8 mouse cellular contexts compared by ENCODE assay signal in the genomic region with DNA sequence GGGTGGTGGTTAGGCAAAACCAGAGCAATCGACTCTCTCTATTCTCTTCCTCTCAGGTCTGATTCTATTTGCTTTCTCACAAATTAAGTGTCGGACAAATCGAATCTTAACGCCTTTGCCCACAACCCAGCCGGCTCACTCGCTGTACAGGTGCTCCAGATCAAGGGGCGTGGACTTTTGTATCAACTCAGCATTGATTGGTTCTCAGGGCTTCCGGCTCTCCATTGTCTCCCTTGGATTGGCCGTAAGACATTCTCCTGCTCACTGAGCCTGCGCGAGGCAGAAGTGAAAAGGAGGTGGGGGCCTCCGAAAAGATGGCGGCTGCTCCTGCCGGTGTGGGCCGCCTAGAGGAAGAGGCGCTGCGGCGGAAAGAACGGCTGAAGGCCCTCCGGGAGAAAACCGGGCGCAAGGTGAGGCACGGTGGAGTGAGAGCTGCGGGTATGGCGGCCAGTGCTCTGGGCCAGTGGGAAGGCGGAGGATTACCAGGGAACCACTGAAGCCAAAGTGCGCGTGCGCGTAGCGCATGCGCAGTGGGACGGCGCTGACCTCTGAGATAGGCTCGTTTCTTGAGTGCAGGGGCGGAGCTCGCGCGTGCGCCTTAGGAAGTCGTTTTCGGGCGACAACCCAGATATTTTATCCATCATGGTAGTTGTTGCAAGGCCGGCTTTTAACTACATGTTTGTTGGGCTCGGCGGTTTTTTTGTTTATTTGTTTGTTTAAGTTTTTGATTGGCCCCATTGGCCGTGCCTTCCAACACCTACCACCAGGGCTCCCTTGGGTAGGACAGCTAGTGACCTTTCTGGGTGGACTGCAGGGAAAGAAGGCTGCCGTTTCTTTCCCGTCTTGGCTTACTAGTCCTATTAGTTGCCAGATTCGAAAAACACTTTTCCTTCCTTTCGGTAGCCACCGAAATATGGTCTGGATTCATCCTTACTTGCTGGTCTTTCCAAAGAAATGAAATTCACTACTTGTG. TPM values are rescaled to one million over a fixed set of nuclear protein-coding genes. Genes with fewer than 3 reads are reported as not detected.
DNase-seq lines count a peak whose midpoint lies in the region; ATAC-seq lines count a peak whose summit lies in the region.

A gene (plus strand): TSS at position 255 of the 973 bp plus-strand sequence.

- peaks cover 35% of the 10 kb centered on the region for H3K4me1 ChIP-seq in hindbrain, embryonic 12.5 days

- H3K9ac ChIP-seq in hindbrain, embryonic 12.5 days, result peak within 1 kb of the TSS; percentile 75

- H3K4me3 ChIP-seq in hindbrain, embryonic 12.5 days, result peak within 1 kb of the TSS; percentile 70

- peaks cover 29% of the 10 kb centered on the region for H3K27me3 ChIP-seq in hindbrain, embryonic 12.5 days

- DNase-seq in NIH3T3 (ENCODE audit: low read depth), result peak; percentile 98
- DNase-seq in cerebellum, postnatal 10 days, result peak; percentile 96
- peak; percentile 92 to 95 for DNase-seq in frontal cortex, postnatal 10 days (ENCODE audit: low spot score in 2 of 2)
- peak; percentile 97 to 98 for DNase-seq in layer of hippocampus, postnatal 14 days (ENCODE audit: low spot score in 2 of 2)
- peak; percentile 94 for DNase-seq in lung, postnatal 14 days
- peak; percentile 94 for DNase-seq in retina, adult 2 months (ENCODE audit: low read depth, low spot score)
- peak; percentile 93 to 95 for DNase-seq in thymus, postnatal 36 days

- under 1% methylated on average over 52 of the region's 52 CpGs for WGBS in hindbrain, embryonic 12.5 days

- H3K36me3 ChIP-seq in hindbrain, embryonic 12.5 days, result peaks cover 9% of the 10 kb centered on the region; the same call in 1 of the 2 replicates

- no peaks in the 10 kb centered on the region for H3K9me3 ChIP-seq in hindbrain, embryonic 12.5 days (replicated peaks)

- peak within 1 kb of the TSS; percentile 93 for H3K27ac ChIP-seq in hindbrain, embryonic 12.5 days

- H3K4me2 ChIP-seq in hindbrain, embryonic 12.5 days (replicated peaks), result peak within 1 kb of the TSS; percentile 77

- peak; percentile 98 for ATAC-seq in hindbrain, embryonic 12.5 days (ENCODE audit: low FRiP score)

RNA-seq across cellular contexts. Expression of the gene that starts here (rescaled TPM):
- polyA plus RNA-seq in hindbrain, embryonic 12.5 days (2016; fragmentation: Nextera tagmentation; extraction: Ambion mirVana), result 113 and 114 TPM in 2 replicates
- 10 to 100 TPM; 40.1 to 47.1 TPM for total RNA-seq in layer of hippocampus, postnatal 14 days (2021)

Comparison
In these comparisons a context has a peak if more than half of its experiments do, and no peak if none do; other contexts are left out.
1. Peak in every context shown above with its lines: DNase-seq, ATAC-seq, H3K4me3 ChIP-seq and H3K27ac ChIP-seq.